Mouse (Mus musculus): ENCODE data around the gene Zfp993. TPM values are rescaled to one million over a fixed set of nuclear protein-coding genes. Genes with fewer than 3 reads are reported as not detected.
"Not testable (repeated sequence)": the region's sequence is repeated elsewhere in the genome, so short reads cannot be mapped to it uniquely, and the experiment has no call there.

Zfp993 gene
- 46.6 and 66.0 TPM in 2 replicates for total RNA-seq (2014; fragmentation: Nextera tagmentation)
- total RNA-seq (2017) = 9.3 and 10.2 TPM in 2 replicates

DNA sequence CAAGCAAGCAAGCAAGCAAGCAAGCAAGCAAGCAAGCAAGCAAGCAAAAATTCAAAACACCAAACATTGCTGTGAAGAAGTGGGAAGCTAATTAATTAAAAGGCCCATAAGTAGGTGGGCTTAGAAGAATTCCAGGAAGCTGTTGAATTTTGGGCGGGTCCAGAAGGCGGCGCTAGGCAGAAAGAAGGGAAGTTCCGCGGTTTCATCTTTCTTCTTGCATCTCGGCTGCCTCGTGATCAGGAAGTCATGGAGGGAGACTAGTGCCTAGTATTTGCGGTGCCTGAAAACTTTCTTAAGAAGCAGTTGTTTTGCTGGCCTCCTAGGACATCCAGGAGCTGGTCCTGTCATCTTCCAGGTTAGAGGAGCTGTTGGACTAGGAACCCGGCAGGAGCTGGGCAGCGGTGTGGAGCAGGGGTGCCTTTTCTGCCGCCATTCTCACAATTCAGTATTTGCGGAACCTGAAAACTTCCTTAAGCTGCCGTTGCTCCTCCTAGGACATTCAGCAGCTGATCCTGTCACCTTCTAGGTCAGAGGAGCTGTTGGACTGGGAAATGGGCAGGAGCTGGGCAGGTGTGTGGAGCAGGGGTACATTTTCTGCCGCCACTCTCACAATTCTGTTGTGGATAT, at the start of gene Zfp993:
TSS of gene Zfp993 (plus strand) at position 188 of the 627 bp plus-strand sequence.
- peak; percentile 95 for ATAC-seq (replicated peaks; ENCODE audit: low FRiP score, low TSS enrichment, poor library complexity, severe bottlenecking)

DNA sequence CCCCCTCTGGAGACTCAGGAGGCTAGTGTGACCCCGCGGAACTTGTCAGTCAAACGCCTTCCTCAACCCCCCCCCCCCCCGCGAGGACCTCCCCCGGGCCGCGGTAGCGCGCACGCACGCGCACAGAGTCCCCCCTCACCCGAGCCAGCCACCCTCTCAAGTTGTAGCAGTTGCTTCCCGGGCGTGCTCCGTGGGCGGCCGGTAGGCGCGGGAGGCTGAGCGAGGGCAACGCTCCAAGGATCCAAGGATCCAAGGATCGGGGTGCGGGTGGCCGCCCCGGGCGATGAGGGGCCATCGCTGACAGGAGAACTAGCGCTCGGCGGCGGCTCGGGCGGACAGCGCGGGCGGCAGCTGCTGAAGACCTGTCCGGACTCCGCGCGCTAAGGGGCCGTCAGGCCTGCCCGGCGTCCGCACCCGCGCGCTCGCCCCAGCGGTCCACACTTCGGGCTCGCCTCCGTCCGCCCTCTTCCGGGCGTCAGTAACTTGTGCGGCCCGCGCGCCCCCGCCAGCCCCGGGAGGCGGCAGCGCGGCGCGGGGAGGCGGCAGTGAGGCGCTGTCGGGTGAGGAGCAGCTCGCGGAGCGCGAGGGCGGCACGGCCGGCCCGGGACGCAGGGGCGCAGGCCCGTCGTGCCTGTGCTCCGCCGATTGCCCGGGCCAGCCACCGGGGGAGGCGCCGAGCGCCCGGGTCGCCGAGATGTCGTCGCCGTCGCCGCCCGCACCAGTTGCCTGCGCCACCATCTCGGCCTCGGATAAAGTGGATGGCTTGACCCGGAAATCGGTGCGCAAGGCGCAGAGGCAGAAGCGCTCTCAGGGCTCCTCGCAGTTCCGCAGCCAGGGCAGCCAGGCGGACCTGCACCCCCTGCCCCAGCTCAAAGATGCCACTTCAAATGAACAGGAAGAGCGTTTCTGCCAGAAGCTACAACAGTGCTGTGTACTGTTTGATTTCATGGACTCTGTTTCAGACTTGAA, 30.6 kb upstream of the Zfp993 start:
- 0 out of 2 replicates have a peak, but pooled peaks have one; percentile 30 for ATAC-seq (replicated peaks; ENCODE audit: low FRiP score, low TSS enrichment, poor library complexity, severe bottlenecking)

DNA sequence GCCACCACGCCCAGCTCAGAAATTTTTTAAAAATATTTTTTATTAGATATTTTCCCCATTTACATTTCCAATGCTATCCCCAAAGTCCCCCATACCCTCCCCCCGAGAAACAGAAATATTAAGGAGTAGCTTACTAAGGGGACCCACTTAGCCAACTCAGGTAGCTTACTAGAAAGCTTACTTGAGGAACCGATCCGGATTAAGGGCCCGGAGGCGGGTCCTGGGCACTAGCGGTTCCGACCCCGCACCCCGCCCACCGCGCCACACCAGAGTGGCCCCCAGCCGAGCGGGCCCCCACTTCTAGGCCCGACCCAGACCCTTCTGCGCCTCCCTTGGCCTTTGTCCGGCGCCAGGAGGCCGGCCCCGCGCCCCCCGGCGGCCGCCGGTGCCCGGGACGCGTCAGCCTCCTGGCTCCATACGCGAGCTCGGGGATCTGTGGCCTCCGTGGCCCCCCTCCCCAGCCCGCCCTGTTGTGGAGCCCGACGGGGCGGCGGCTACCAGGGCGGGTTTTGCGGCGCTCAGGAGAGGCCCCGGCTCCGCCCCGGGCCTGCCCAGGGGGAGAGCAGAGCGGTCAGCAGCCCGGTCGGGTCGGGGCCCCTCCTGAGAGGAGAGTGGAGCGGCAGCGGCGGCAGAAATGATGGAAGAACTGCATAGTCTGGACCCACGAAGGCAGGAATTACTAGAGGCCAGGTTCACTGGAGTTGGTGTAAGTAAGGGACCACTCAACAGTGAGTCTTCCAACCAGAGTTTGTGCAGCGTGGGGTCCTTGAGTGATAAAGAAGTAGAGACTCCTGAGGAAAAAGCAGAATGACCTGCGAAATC, 7.0 kb upstream of the Zfp993 start:
- peak; percentile 70 for ATAC-seq (replicated peaks; ENCODE audit: low FRiP score, low TSS enrichment, poor library complexity, severe bottlenecking)

DNA sequence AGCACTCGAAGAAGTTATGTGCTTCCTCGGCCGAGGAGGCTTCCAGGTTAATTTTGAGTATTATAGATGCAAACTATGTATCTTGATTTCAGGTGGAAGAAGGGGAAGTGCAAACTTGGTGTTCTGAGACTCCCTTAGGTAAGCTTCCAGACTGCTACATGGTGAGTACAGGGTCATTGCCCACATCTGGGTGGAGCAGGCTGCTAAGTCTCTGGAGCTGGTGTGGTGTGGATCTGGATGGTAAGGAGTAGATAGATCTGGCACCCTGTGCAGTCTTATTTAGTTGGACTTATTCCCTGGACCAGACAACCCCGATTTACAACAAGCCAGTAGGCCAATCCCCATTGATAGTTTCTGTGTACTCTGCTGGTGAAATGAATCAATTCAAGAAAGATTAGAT, 33.6 kb downstream of the Zfp993 start:
- 0 out of 2 replicates have a peak, but pooled peaks have one; percentile 35 for ATAC-seq (replicated peaks; ENCODE audit: low FRiP score, low TSS enrichment, poor library complexity, severe bottlenecking)

DNA sequence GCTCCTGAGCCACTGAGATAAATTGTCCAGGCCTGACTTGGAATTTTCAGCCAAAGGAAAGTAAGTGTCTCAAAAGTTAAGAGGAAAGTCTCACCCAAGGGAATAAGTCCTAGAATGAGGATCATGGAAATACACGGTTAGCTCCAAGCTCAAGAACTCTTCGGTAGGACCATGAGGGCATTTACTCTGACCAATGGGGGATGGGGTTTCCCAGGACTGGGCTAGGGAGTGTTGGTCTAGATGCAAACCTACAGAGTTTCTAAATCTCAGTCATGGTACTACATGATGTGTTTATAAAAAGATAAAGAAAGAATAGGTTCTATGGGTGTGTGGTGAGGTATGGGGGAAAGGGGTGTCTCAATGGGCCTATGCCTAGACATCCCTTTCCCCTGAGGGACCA, 38.9 kb downstream of the Zfp993 start:
- ATAC-seq (replicated peaks; ENCODE audit: low FRiP score, low TSS enrichment, poor library complexity, severe bottlenecking) = not testable (repeated sequence)

DNA sequence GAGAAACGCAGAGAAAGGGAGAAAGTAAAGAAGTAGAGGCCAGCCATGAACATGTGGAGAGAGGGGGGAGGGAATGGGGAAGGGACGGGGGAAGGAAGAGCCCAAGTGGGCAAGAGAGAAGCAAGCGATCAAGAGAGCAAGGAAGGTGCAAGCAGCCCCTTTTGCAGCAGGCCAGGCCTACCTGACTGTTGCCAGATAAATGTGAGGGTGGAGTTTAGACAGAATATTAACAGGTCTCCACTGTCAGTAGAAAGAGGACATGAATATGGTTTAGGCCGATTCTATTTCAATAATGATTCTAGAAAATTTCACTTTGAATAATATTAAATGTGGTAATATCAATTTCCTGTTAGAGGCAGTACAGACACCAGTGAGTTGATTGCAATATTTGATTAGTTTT, 39.4 kb downstream of the Zfp993 start:
- ATAC-seq (replicated peaks; ENCODE audit: low FRiP score, low TSS enrichment, poor library complexity, severe bottlenecking) = not testable (repeated sequence)

DNA sequence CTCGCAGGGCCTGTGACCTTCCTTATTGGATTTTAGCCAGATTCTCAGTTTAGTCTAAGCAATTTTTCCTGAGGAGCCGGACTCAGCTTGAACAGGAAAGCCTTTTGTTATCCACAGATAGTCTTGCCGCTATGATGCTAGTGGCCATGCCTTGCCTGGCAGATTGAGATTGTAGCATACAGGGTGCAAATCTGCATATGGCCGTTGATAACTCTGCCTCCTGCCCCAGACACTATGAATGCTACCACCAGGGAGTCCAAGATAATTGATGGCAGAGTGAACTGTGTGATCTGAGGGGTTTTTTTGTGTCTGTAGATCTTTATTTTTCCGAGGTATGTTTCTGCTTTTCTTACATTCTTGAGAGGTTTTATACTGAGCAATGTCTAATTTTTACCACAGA, 39.9 kb downstream of the Zfp993 start:
- peak; percentile 46 for ATAC-seq (replicated peaks; ENCODE audit: low FRiP score, low TSS enrichment, poor library complexity, severe bottlenecking)

Other genes starting within 250 kb of the Zfp993 start
- 18.9 and 19.5 TPM in 2 replicates for gene Zfp992, start 161.9 kb upstream of the Zfp993 start, total RNA-seq (2014; fragmentation: Nextera tagmentation)
- 9.3 and 11.8 TPM in 2 replicates for gene Zfp992, start 161.9 kb upstream of the Zfp993 start, total RNA-seq (2017)
- gene Zfp981, start 108.9 kb upstream of the Zfp993 start, total RNA-seq (2014; fragmentation: Nextera tagmentation) = not detected in 2 replicates
- gene Zfp981, start 108.9 kb upstream of the Zfp993 start, total RNA-seq (2017) = not detected in 2 replicates